Mouse (Mus musculus) testis, adult 2 months (tissue): Measurements from ENCODE around the gene Gapdh. TPM values are rescaled to one million over a fixed set of nuclear protein-coding genes. Genes with fewer than 3 reads are reported as not detected.

Source experiments
- H3K27ac ChIP-seq: fragments of 200-500 bp; 2 replicates; pipeline ENCODE4 v1.5.1; 2012; ENCODE audit warnings: low read depth, low read length; ENCODE audit not compliant: control insufficient read depth, insufficient read depth
- H3K27me3 ChIP-seq: fragments of 200-500 bp; 2 replicates; pipeline ENCODE4 v1.6.1; 2012; ENCODE audit warnings: mild to moderate bottlenecking, low read length, moderate library complexity; ENCODE audit not compliant: control insufficient read depth, insufficient read depth
- H3K36me3 ChIP-seq: fragments of 200-500 bp; 2 replicates; pipeline ENCODE4 v1.6.1; 2012; ENCODE audit warnings: mild to moderate bottlenecking, low read length; ENCODE audit not compliant: control insufficient read depth, insufficient read depth
- H3K4me1 ChIP-seq: fragments of 200-500 bp; 2 replicates; pipeline ENCODE4 v1.6.1; 2012; ENCODE audit warnings: low read length; ENCODE audit not compliant: control insufficient read depth, insufficient read depth
- H3K4me3 ChIP-seq: fragments of 200-500 bp; 2 replicates; pipeline ENCODE4 v1.5.1; 2012; ENCODE audit warnings: low read depth, mild to moderate bottlenecking, low read length, moderate library complexity, mixed read lengths; ENCODE audit not compliant: control insufficient read depth
- CTCF ChIP-seq: fragments of 200-500 bp; IDR thresholded peaks from 2 replicates; pipeline ENCODE4 v1.5.1; 2012; ENCODE audit warnings: low read depth, mild to moderate bottlenecking, inconsistent platforms, low read length, moderate library complexity; ENCODE audit not compliant: control insufficient read depth, insufficient read depth, insufficient replicate concordance
- POLR2A ChIP-seq: fragments of 200-500 bp; IDR thresholded peaks from 2 replicates; pipeline ENCODE4 v1.6.1; 2012; ENCODE audit warnings: low read depth, mild to moderate bottlenecking, inconsistent platforms, low read length, moderate library complexity; ENCODE audit not compliant: control insufficient read depth
- polyA plus RNA-seq: library from polyadenylated mRNA; depleted of rRNA; stranded (reverse); fragments of >200 nt; gene quantifications from 2 replicates; pipeline ENCODE4 v1.2.3, GENCODE M21; 2012

The Gapdh gene
- polyA plus RNA-seq, 1 experiment, result 274 TPM

GRCm38 (mm10) chr6:125148251-125148925, 17.9 kb downstream of the Gapdh start:
- Histone ChIP-seq H3K4me3 (peak overlapping the region; percentile 19), H3K27ac (peak overlapping the region; percentile 88), H3K27me3 (no peaks in the 10 kb centered on the region), H3K36me3 (peaks cover 2% of the 10 kb centered on the region), H3K4me1 (peaks cover 23% of the 10 kb centered on the region)
- TF ChIP-seq CTCF (no peak), POLR2A (peak; percentile 45; the same call in 1 of the 2 replicates)

DNA sequence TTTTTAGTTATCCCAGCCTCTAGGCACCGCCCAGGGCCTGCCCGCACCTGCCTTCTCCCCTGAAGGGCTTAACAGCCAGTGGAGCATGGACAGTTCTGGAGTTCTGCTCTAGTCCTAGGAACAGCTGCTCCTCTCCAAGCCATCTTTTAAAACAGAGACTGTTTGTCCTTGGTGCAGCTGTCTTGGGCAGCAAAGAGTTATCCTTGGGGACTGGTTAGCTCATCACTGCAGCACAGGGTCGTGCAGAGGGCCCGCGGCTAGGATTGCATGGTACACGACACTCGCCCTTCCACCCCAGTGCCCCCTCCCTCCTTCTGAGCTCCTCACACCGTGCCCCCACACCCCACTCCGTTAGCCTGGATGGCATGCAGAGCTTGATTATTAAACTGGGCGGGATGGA, 18.9 kb downstream of the Gapdh start:
- Histone ChIP-seq H3K36me3 (peaks cover 2% of the 10 kb centered on the region), H3K4me3 (peak overlapping the region; percentile 16), H3K4me1 (peaks cover 23% of the 10 kb centered on the region), H3K27me3 (no peaks in the 10 kb centered on the region), H3K27ac (peak overlapping the region; percentile 59; the same call in 1 of the 2 replicates)
- TF ChIP-seq CTCF (no peak), POLR2A (no peak)

GRCm38 (mm10) chr6:125146797-125147196, 19.5 kb downstream of the Gapdh start:
- no peak for TF ChIP-seq POLR2A
- no peak for TF ChIP-seq CTCF
- Histone ChIP-seq H3K27me3 (no peaks in the 10 kb centered on the region), H3K27ac (peak overlapping the region; percentile 69), H3K4me1 (peaks cover 23% of the 10 kb centered on the region), H3K4me3 (peak overlapping the region; percentile 90), H3K36me3 (peaks cover 2% of the 10 kb centered on the region)

GRCm38 (mm10) chr6:125146148-125146547, 20.1 kb downstream of the Gapdh start:
- Histone ChIP-seq H3K36me3 (peaks cover 1% of the 10 kb centered on the region), H3K27ac (peak overlapping the region; percentile 69)

GRCm38 (mm10) chr6:125145479-125145951, 20.8 kb downstream of the Gapdh start:
- Histone ChIP-seq H3K4me1 (peaks cover 23% of the 10 kb centered on the region), H3K36me3 (no peaks in the 10 kb centered on the region; the same call in 1 of the 2 replicates)

More at GRCm38 (mm10) chr6:125146148-125146547, 20.1 kb downstream of the Gapdh start:
- Histone ChIP-seq H3K4me1 (peaks cover 23% of the 10 kb centered on the region), H3K4me3 (peak overlapping the region; percentile 90), H3K27me3 (no peaks in the 10 kb centered on the region)
- TF ChIP-seq CTCF (no peak), POLR2A (no peak)

DNA sequence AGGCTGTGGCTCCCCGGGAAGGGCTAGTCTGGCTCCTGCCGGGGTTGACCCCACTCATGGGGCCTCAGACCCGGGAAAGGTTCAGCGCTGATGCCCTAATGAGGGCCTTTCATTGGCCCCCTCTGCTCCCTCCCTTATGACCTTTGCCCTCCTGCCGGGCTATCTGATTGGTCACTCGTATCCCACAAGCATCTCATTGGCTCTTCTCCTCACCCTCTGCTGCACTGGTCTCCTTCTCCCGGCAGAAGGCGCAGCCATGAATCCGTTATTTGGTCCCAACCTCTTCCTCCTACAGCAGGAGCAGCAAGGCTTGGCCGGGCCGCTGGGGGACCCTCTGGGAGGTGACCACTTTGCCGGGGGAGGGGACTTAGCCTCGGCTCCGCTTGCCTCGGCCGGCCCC, 21.3 kb downstream of the Gapdh start, which contains the start of gene Iffo1:
Iffo1 (plus strand) TSS at position 241 of the 400 bp plus-strand sequence.
- Histone ChIP-seq H3K4me1 (peaks cover 23% of the 10 kb centered on the region), H3K27me3 (no peaks in the 10 kb centered on the region), H3K4me3 (peak within 1 kb of the TSS; percentile 90), H3K27ac (peak within 1 kb of the TSS; percentile 96), H3K36me3 (no peaks in the 10 kb centered on the region; the same call in 1 of the 2 replicates)
- TF ChIP-seq CTCF (peak; percentile 31; the same call in 1 of the 2 replicates), POLR2A (peak; percentile 97)

More at GRCm38 (mm10) chr6:125145479-125145951, 20.8 kb downstream of the Gapdh start:
- H3K4me3 ChIP-seq, result peak overlapping the region; percentile 90
- TF ChIP-seq CTCF, result no peak
- no peak; the same call in 1 of the 2 replicates for TF ChIP-seq POLR2A
- no peaks in the 10 kb centered on the region for H3K27me3 ChIP-seq
- peak overlapping the region; percentile 96 for H3K27ac ChIP-seq

DNA sequence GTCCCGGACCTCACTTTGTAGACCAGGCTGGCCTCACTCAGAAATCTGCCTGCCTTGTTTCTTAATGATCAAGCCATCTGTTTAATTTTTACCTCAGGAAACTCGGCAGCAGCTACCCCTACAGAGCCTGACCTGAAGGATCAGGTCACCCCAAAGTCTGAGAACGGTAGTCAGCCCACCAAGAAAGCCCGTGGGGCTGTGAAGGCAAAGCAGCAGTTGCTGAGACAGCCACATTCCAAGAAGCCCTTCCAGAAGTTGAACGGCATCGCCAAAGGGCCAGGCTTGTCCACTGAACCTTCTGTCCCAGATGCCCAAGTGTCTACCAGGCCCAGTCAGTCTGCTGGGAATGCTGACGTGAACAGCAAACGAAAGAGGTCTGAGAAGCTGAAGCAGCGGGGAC, 22.4 kb downstream of the Gapdh start:
- H3K4me1 ChIP-seq, result peaks cover 20% of the 10 kb centered on the region
- H3K4me3 ChIP-seq, result no peak overlapping the region
- no peaks in the 10 kb centered on the region for H3K27me3 ChIP-seq
- TF ChIP-seq POLR2A (no peak), CTCF (no peak)
- no peak overlapping the region for H3K27ac ChIP-seq
- no peaks in the 10 kb centered on the region; the same call in 1 of the 2 replicates for H3K36me3 ChIP-seq
